Mouse (Mus musculus): ENCODE results near the gene Zfp385a. TPM values are rescaled to one million over a fixed set of nuclear protein-coding genes. Genes with fewer than 3 reads are reported as not detected.

The Zfp385a gene
- polyA plus RNA-seq, 2 experiments: 16.4 to 23.4 TPM

DNA sequence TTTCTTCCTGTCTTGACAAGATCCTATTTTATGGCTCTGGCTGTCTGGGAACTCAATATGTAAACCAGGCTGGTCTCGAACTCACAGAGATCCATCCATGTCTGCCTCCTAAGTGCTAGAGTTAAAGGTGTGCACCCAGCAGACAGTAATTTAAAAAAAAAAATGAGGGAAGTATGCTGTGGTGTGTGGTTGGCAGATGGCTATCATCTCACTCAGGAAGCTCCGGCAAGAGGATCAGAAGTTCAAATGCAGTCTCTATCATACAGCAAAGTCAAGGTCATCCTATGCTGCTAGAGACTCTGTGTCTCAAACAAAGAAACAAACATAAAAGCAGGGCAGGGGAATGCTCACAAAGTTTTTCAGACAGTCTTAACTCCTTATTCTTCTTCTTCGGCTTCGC is 71.0 kb downstream of the Zfp385a start:
- Histone ChIP-seq H3K4me1 (ENCODE audit: control insufficient read depth, insufficient read depth, low read length) (peaks cover 5% of the 10 kb centered on the region), H3K4me2 (replicated peaks; ENCODE audit: low read depth, low read length, severe bottlenecking) (no peak overlapping the region), H3K27ac (replicated peaks; ENCODE audit: low read depth, low read length) (no peak overlapping the region), H3K9me3 (ENCODE audit: control insufficient read depth, low read length) (no peaks in the 10 kb centered on the region), H3K4me3 (replicated peaks; ENCODE audit: low read length) (no peak overlapping the region), H3K36me3 (ENCODE audit: control insufficient read depth, insufficient read depth, low read length) (no peaks in the 10 kb centered on the region), H3K9ac (ENCODE audit: low read depth, low read length, severe bottlenecking) (no peak overlapping the region), H3K27me3 (ENCODE audit: control insufficient read depth, insufficient read depth, low read length) (no peaks in the 10 kb centered on the region)
- 82% methylated on average over 4 of the region's 4 CpGs for WGBS
- ATAC-seq (ENCODE audit: low FRiP score, low read depth) (no peak), DNase-seq (ENCODE audit: low spot score) (no peak)
- no peak for TF ChIP-seq POLR2A (IDR thresholded peaks at IDR 0.05; ENCODE audit: borderline replicate concordance, extremely low read depth, insufficient read depth, insufficient read length)

- TF ChIP-seq POLR2A (IDR thresholded peaks at IDR 0.05; ENCODE audit: borderline replicate concordance, extremely low read depth, insufficient read depth, insufficient read length): no peak
- Histone ChIP-seq H3K4me2 (replicated peaks; ENCODE audit: low read depth, low read length, severe bottlenecking) (no peak overlapping the region), H3K27ac (replicated peaks; ENCODE audit: low read depth, low read length) (no peak overlapping the region), H3K4me3 (replicated peaks; ENCODE audit: low read length) (no peak overlapping the region), H3K27me3 (ENCODE audit: control insufficient read depth, insufficient read depth, low read length) (no peaks in the 10 kb centered on the region), H3K4me1 (ENCODE audit: control insufficient read depth, insufficient read depth, low read length) (no peaks in the 10 kb centered on the region), H3K9ac (ENCODE audit: low read depth, low read length, severe bottlenecking) (no peak overlapping the region), H3K36me3 (ENCODE audit: control insufficient read depth, insufficient read depth, low read length) (no peaks in the 10 kb centered on the region), H3K9me3 (ENCODE audit: control insufficient read depth, low read length) (no peaks in the 10 kb centered on the region)
- no peak for ATAC-seq (ENCODE audit: low FRiP score, low read depth)
- DNase-seq (ENCODE audit: low spot score): no peak
- WGBS: 81% methylated on average over 2 of the region's 2 CpGs
Measured at GRCm38 (mm10) chr15:103264794-103265193, 75.1 kb downstream of the Zfp385a start.

MicroRNAs encoded within 50 kb of the gene (microRNA counts, 519-probe panel; counts per million panel counts)
- 3,625 counts per million, percentile 73 among the panel's probes with 10 or more counts for microRNA mmu-miR-148b

Small RNA genes lying within 50 kb of the gene (microRNA-seq; reads per million reads assigned to microRNA genes)
- 325 reads per million, percentile 59 among the genes with 10 or more reads in this experiment for gene Mir148b
- gene Mir6963: not detected

Other genes with a start within 250 kb of the Zfp385a start
- gene Smug1, start 173.0 kb downstream of the Zfp385a start, polyA plus RNA-seq (2012; rRNA removed): 18.6 and 22.4 TPM in 2 replicates
- gene Smug1, start 173.0 kb downstream of the Zfp385a start, polyA plus RNA-seq (2014; fragmentation: Nextera tagmentation; extraction: Ambion mirVana): 18.2 and 18.9 TPM in 2 replicates
- 78.3 and 81.4 TPM in 2 replicates for gene Cbx5, start 100.3 kb downstream of the Zfp385a start, polyA plus RNA-seq (2012; rRNA removed)
- 122 and 131 TPM in 2 replicates for gene Cbx5, start 100.3 kb downstream of the Zfp385a start, polyA plus RNA-seq (2014; fragmentation: Nextera tagmentation; extraction: Ambion mirVana)
- gene Hnrnpa1, start 99.7 kb downstream of the Zfp385a start, polyA plus RNA-seq (2012; rRNA removed): 830 and 1,175 TPM in 2 replicates
- gene Hnrnpa1, start 99.7 kb downstream of the Zfp385a start, polyA plus RNA-seq (2014; fragmentation: Nextera tagmentation; extraction: Ambion mirVana): 704 and 769 TPM in 2 replicates
- gene Nfe2, start 81.7 kb downstream of the Zfp385a start, polyA plus RNA-seq (2012; rRNA removed): 1.5 and 3.4 TPM in 2 replicates
- 1.5 and 2.4 TPM in 2 replicates for gene Nfe2, start 81.7 kb downstream of the Zfp385a start, polyA plus RNA-seq (2014; fragmentation: Nextera tagmentation; extraction: Ambion mirVana)
- 200 and 228 TPM in 2 replicates for gene Copz1, start 67.4 kb downstream of the Zfp385a start, polyA plus RNA-seq (2012; rRNA removed)
- gene Copz1, start 67.4 kb downstream of the Zfp385a start, polyA plus RNA-seq (2014; fragmentation: Nextera tagmentation; extraction: Ambion mirVana): 292 and 298 TPM in 2 replicates
- 0.34 and 0.53 TPM in 2 replicates for gene Gpr84, start 29.5 kb downstream of the Zfp385a start, polyA plus RNA-seq (2012; rRNA removed)
- gene Gpr84, start 29.5 kb downstream of the Zfp385a start, polyA plus RNA-seq (2014; fragmentation: Nextera tagmentation; extraction: Ambion mirVana): 0.23 and 0.51 TPM in 2 replicates
- 71.2 and 91.3 TPM in 2 replicates for gene Itga5, start 26.7 kb upstream of the Zfp385a start, polyA plus RNA-seq (2012; rRNA removed)
- gene Itga5, start 26.7 kb upstream of the Zfp385a start, polyA plus RNA-seq (2014; fragmentation: Nextera tagmentation; extraction: Ambion mirVana): 63.4 and 66.5 TPM in 2 replicates
- gene Gtsf1, start 90.4 kb upstream of the Zfp385a start, polyA plus RNA-seq (2012; rRNA removed): 0.10 TPM in 1 of 2 replicates, not detected in the other
- gene Gtsf1, start 90.4 kb upstream of the Zfp385a start, polyA plus RNA-seq (2014; fragmentation: Nextera tagmentation; extraction: Ambion mirVana): not detected in 2 replicates
- gene Gtsf2, start 108.4 kb upstream of the Zfp385a start, polyA plus RNA-seq (2012; rRNA removed): not detected in 2 replicates
- gene Gtsf2, start 108.4 kb upstream of the Zfp385a start, polyA plus RNA-seq (2014; fragmentation: Nextera tagmentation; extraction: Ambion mirVana): not detected in 2 replicates
- gene Nckap1l, start 113.7 kb upstream of the Zfp385a start, polyA plus RNA-seq (2012; rRNA removed): 4.5 TPM in 2 replicates
- 3.9 TPM in 2 replicates for gene Nckap1l, start 113.7 kb upstream of the Zfp385a start, polyA plus RNA-seq (2014; fragmentation: Nextera tagmentation; extraction: Ambion mirVana)
- 6.9 and 7.1 TPM in 2 replicates for gene Pde1b, start 162.9 kb upstream of the Zfp385a start, polyA plus RNA-seq (2012; rRNA removed)
- gene Pde1b, start 162.9 kb upstream of the Zfp385a start, polyA plus RNA-seq (2014; fragmentation: Nextera tagmentation; extraction: Ambion mirVana): 4.4 TPM in 2 replicates
- gene Ppp1r1a, start 197.9 kb upstream of the Zfp385a start, polyA plus RNA-seq (2012; rRNA removed): 6.3 and 6.7 TPM in 2 replicates
- gene Ppp1r1a, start 197.9 kb upstream of the Zfp385a start, polyA plus RNA-seq (2014; fragmentation: Nextera tagmentation; extraction: Ambion mirVana): 9.6 and 11.2 TPM in 2 replicates
- gene Glycam1, start 225.0 kb upstream of the Zfp385a start, polyA plus RNA-seq (2012; rRNA removed): not detected in 2 replicates
- gene Glycam1, start 225.0 kb upstream of the Zfp385a start, polyA plus RNA-seq (2014; fragmentation: Nextera tagmentation; extraction: Ambion mirVana): not detected in 2 replicates